Mouse (Mus musculus): ENCODE results near the gene Itga9. TPM values are rescaled to one million over a fixed set of nuclear protein-coding genes. Genes with fewer than 3 reads are reported as not detected.

Gene Itga9
- polyA plus RNA-seq, 1 experiment from 2014 or later, result 6.2 TPM

- H3K36me3 ChIP-seq (ENCODE audit: control insufficient read depth, insufficient read depth, low read length), result no peaks in the 10 kb centered on the region
- H3K4me1 ChIP-seq (replicated peaks; ENCODE audit: control insufficient read depth, insufficient read depth, low read length), result no peaks in the 10 kb centered on the region
- no peak for DNase-seq (ENCODE audit: low spot score)
- ATAC-seq (replicated peaks; ENCODE audit: low FRiP score), result no peak
- no peak overlapping the region for H3K9ac ChIP-seq (ENCODE audit: low read depth, low read length)
- WGBS, result 53% methylated on average over 3 of the region's 3 CpGs
- no peaks in the 10 kb centered on the region for H3K9me3 ChIP-seq (ENCODE audit: control insufficient read depth, low read length)
- no peak overlapping the region for H3K27ac ChIP-seq (ENCODE audit: low read depth, low read length)
- no peak overlapping the region for H3K4me3 ChIP-seq (ENCODE audit: low read depth, low read length)
- H3K4me2 ChIP-seq, result no peak overlapping the region
- H3K27me3 ChIP-seq (replicated peaks; ENCODE audit: control insufficient read depth, insufficient read depth, low read length), result no peaks in the 10 kb centered on the region; the same call in 1 of the 2 replicates
These were observed 307.1 kb downstream of the Itga9 start for GRCm38 (mm10) chr9:118913613-118914012.

GRCm38 (mm10) chr9:118914589-118914988, 308.1 kb downstream of the Itga9 start:
- H3K4me3 ChIP-seq (ENCODE audit: low read depth, low read length), result no peak overlapping the region
- H3K9ac ChIP-seq (ENCODE audit: low read depth, low read length), result no peak overlapping the region
- H3K9me3 ChIP-seq (ENCODE audit: control insufficient read depth, low read length), result no peaks in the 10 kb centered on the region
- 57% methylated on average over 8 of the region's 8 CpGs for WGBS
- no peak for ATAC-seq (replicated peaks; ENCODE audit: low FRiP score)
- H3K27ac ChIP-seq (ENCODE audit: low read depth, low read length), result no peak overlapping the region
- no peak for DNase-seq (ENCODE audit: low spot score)
- no peaks in the 10 kb centered on the region for H3K36me3 ChIP-seq (ENCODE audit: control insufficient read depth, insufficient read depth, low read length)
- H3K4me1 ChIP-seq (replicated peaks; ENCODE audit: control insufficient read depth, insufficient read depth, low read length), result no peaks in the 10 kb centered on the region
- no peaks in the 10 kb centered on the region; the same call in 1 of the 2 replicates for H3K27me3 ChIP-seq (replicated peaks; ENCODE audit: control insufficient read depth, insufficient read depth, low read length)
- H3K4me2 ChIP-seq, result no peak overlapping the region

GRCm38 (mm10) chr9:118915290-118915689, 308.8 kb downstream of the Itga9 start:
- no peak overlapping the region for H3K27ac ChIP-seq (ENCODE audit: low read depth, low read length)
- no peak for DNase-seq (ENCODE audit: low spot score)
- no peaks in the 10 kb centered on the region for H3K36me3 ChIP-seq (ENCODE audit: control insufficient read depth, insufficient read depth, low read length)
- WGBS, result 46% methylated on average over 5 of the region's 5 CpGs
- no peak overlapping the region for H3K4me3 ChIP-seq (ENCODE audit: low read depth, low read length)
- no peak overlapping the region for H3K9ac ChIP-seq (ENCODE audit: low read depth, low read length)
- ATAC-seq (replicated peaks; ENCODE audit: low FRiP score), result no peak
- no peak overlapping the region for H3K4me2 ChIP-seq
- no peaks in the 10 kb centered on the region; the same call in 1 of the 2 replicates for H3K27me3 ChIP-seq (replicated peaks; ENCODE audit: control insufficient read depth, insufficient read depth, low read length)
- H3K9me3 ChIP-seq (ENCODE audit: control insufficient read depth, low read length), result no peaks in the 10 kb centered on the region
- H3K4me1 ChIP-seq (replicated peaks; ENCODE audit: control insufficient read depth, insufficient read depth, low read length), result no peaks in the 10 kb centered on the region

GRCm38 (mm10) chr9:118919672-118920186, 313.2 kb downstream of the Itga9 start:
- Histone ChIP-seq H3K4me3 (ENCODE audit: low read depth, low read length) (no peak overlapping the region), H3K4me1 (replicated peaks; ENCODE audit: control insufficient read depth, insufficient read depth, low read length) (peaks cover 2% of the 10 kb centered on the region; the same call in 1 of the 2 replicates), H3K9me3 (ENCODE audit: control insufficient read depth, low read length) (no peaks in the 10 kb centered on the region), H3K9ac (ENCODE audit: low read depth, low read length) (no peak overlapping the region), H3K27ac (ENCODE audit: low read depth, low read length) (no peak overlapping the region), H3K27me3 (replicated peaks; ENCODE audit: control insufficient read depth, insufficient read depth, low read length) (no peaks in the 10 kb centered on the region; the same call in 1 of the 2 replicates), H3K4me2 (no peak overlapping the region), H3K36me3 (ENCODE audit: control insufficient read depth, insufficient read depth, low read length) (no peaks in the 10 kb centered on the region)
- WGBS, result 77% methylated on average over 16 of the region's 16 CpGs
- ATAC-seq (replicated peaks; ENCODE audit: low FRiP score), result no peak
- DNase-seq (ENCODE audit: low spot score), result no peak

GRCm38 (mm10) chr9:118920798-118921515, 314.5 kb downstream of the Itga9 start:
- no peaks in the 10 kb centered on the region for H3K9me3 ChIP-seq (ENCODE audit: control insufficient read depth, low read length)
- H3K27ac ChIP-seq (ENCODE audit: low read depth, low read length), result no peak overlapping the region
- 42% methylated on average over 12 of the region's 12 CpGs for WGBS
- ATAC-seq (replicated peaks; ENCODE audit: low FRiP score) (no peak), DNase-seq (ENCODE audit: low spot score) (peak; percentile 79)
- no peaks in the 10 kb centered on the region; the same call in 1 of the 2 replicates for H3K27me3 ChIP-seq (replicated peaks; ENCODE audit: control insufficient read depth, insufficient read depth, low read length)
- no peak overlapping the region for H3K4me3 ChIP-seq (ENCODE audit: low read depth, low read length)
- H3K4me2 ChIP-seq, result no peak overlapping the region
- H3K9ac ChIP-seq (ENCODE audit: low read depth, low read length), result no peak overlapping the region
- no peaks in the 10 kb centered on the region for H3K36me3 ChIP-seq (ENCODE audit: control insufficient read depth, insufficient read depth, low read length)
- peaks cover 6% of the 10 kb centered on the region for H3K4me1 ChIP-seq (replicated peaks; ENCODE audit: control insufficient read depth, insufficient read depth, low read length)

GRCm38 (mm10) chr9:118921926-118922325, 315.4 kb downstream of the Itga9 start:
- Histone ChIP-seq H3K27me3 (replicated peaks; ENCODE audit: control insufficient read depth, insufficient read depth, low read length) (no peaks in the 10 kb centered on the region; the same call in 1 of the 2 replicates), H3K27ac (ENCODE audit: low read depth, low read length) (no peak overlapping the region), H3K4me1 (replicated peaks; ENCODE audit: control insufficient read depth, insufficient read depth, low read length) (peaks cover 9% of the 10 kb centered on the region), H3K4me3 (ENCODE audit: low read depth, low read length) (no peak overlapping the region), H3K36me3 (ENCODE audit: control insufficient read depth, insufficient read depth, low read length) (no peaks in the 10 kb centered on the region), H3K9ac (ENCODE audit: low read depth, low read length) (no peak overlapping the region), H3K4me2 (no peak overlapping the region), H3K9me3 (ENCODE audit: control insufficient read depth, low read length) (no peaks in the 10 kb centered on the region)
- DNase-seq (ENCODE audit: low spot score), result no peak
- 57% methylated on average over 3 of the region's 3 CpGs for WGBS
- ATAC-seq (replicated peaks; ENCODE audit: low FRiP score), result no peak

GRCm38 (mm10) chr9:118924554-118925085, 318.1 kb downstream of the Itga9 start:
- Histone ChIP-seq H3K9me3 (ENCODE audit: control insufficient read depth, low read length) (no peaks in the 10 kb centered on the region), H3K27ac (ENCODE audit: low read depth, low read length) (no peak overlapping the region), H3K4me3 (ENCODE audit: low read depth, low read length) (peak overlapping the region; percentile 85), H3K27me3 (replicated peaks; ENCODE audit: control insufficient read depth, insufficient read depth, low read length) (no peaks in the 10 kb centered on the region), H3K36me3 (ENCODE audit: control insufficient read depth, insufficient read depth, low read length) (no peaks in the 10 kb centered on the region), H3K4me1 (replicated peaks; ENCODE audit: control insufficient read depth, insufficient read depth, low read length) (peaks cover 26% of the 10 kb centered on the region), H3K9ac (ENCODE audit: low read depth, low read length) (peak overlapping the region; percentile 69), H3K4me2 (peak overlapping the region; percentile 100)
- DNase-seq (ENCODE audit: low spot score) (no peak), ATAC-seq (replicated peaks; ENCODE audit: low FRiP score) (no peak)
- WGBS, result 23% methylated on average over 15 of the region's 16 CpGs

- peak overlapping the region; percentile 86 for H3K27ac ChIP-seq (ENCODE audit: low read depth, low read length)
- H3K9me3 ChIP-seq (ENCODE audit: control insufficient read depth, low read length), result no peaks in the 10 kb centered on the region
- H3K4me1 ChIP-seq (replicated peaks; ENCODE audit: control insufficient read depth, insufficient read depth, low read length), result peaks cover 27% of the 10 kb centered on the region
- peak overlapping the region; percentile 85 for H3K4me3 ChIP-seq (ENCODE audit: low read depth, low read length)
- ATAC-seq (replicated peaks; ENCODE audit: low FRiP score), result peak; percentile 90
- H3K27me3 ChIP-seq (replicated peaks; ENCODE audit: control insufficient read depth, insufficient read depth, low read length), result no peaks in the 10 kb centered on the region
- no peaks in the 10 kb centered on the region for H3K36me3 ChIP-seq (ENCODE audit: control insufficient read depth, insufficient read depth, low read length)
- under 1% methylated on average over 53 of the region's 53 CpGs for WGBS
- peak overlapping the region; percentile 81 for H3K9ac ChIP-seq (ENCODE audit: low read depth, low read length)
- peak; percentile 95 for DNase-seq (ENCODE audit: low spot score)
- peak overlapping the region; percentile 100 for H3K4me2 ChIP-seq
These were observed 319.0 kb downstream of the Itga9 start for GRCm38 (mm10) chr9:118925286-118926110.

All from liver, embryonic 11.5 days (tissue).